Mouse (Mus musculus) hindbrain, embryonic 13.5 days (tissue): ENCODE results near the gene Gcnt1. TPM values are rescaled to one million over a fixed set of nuclear protein-coding genes. Genes with fewer than 3 reads are reported as not detected.

Source experiments
- ATAC-seq: fragments of 200-750 bp; cut with Nextera tagmentation; 2 replicates; pipeline ENCODE4 v1.8.0; 2017; ENCODE audit warnings: moderate TSS enrichment; ENCODE audit not compliant: low FRiP score
- H3K27ac ChIP-seq: fragments of 300-500 bp; sonication (generic); 2 replicates; pipeline ENCODE4 v1.5.1; 2015; ENCODE audit warnings: inconsistent platforms, mild to moderate bottlenecking, moderate library complexity
- H3K27me3 ChIP-seq: fragments of 300-500 bp; sonication (generic); 2 replicates; pipeline ENCODE4 v1.6.1; 2015; ENCODE audit warnings: mild to moderate bottlenecking, inconsistent platforms
- H3K36me3 ChIP-seq: fragments of 300-500 bp; sonication (generic); 2 replicates; pipeline ENCODE4 v1.6.1; 2015; ENCODE audit warnings: mild to moderate bottlenecking, inconsistent platforms
- H3K4me1 ChIP-seq: fragments of 300-500 bp; sonication (generic); replicated peaks from 2 replicates; pipeline ENCODE4 v1.6.1; 2015; ENCODE audit warnings: inconsistent platforms
- H3K4me2 ChIP-seq: fragments of 300-500 bp; sonication (generic); 2 replicates; pipeline ENCODE4 v1.6.1; 2015; ENCODE audit warnings: inconsistent platforms, mild to moderate bottlenecking, moderate library complexity
- H3K4me3 ChIP-seq: fragments of 300-500 bp; sonication (generic); 2 replicates; pipeline ENCODE4 v1.5.1; 2015; ENCODE audit warnings: mild to moderate bottlenecking, inconsistent platforms
- H3K9ac ChIP-seq: fragments of 300-500 bp; sonication (generic); 2 replicates; pipeline ENCODE4 v1.6.1; 2015; ENCODE audit warnings: mild to moderate bottlenecking, inconsistent platforms
- H3K9me3 ChIP-seq: fragments of 300-500 bp; sonication (generic); 2 replicates; pipeline ENCODE4 v1.6.1; 2016; ENCODE audit warnings: inconsistent platforms
- WGBS: fragments of 180-500 bp; shearing (Covaris S2); methylation state at CpG from one replicate; pipeline ENCODE4 v1.1.7; 2015; 5-methylcytosine and 5-hydroxymethylcytosine counted together
- polyA plus RNA-seq: library from polyadenylated mRNA; unstranded; fragments of >200 nt; fragmentation: Nextera tagmentation; extraction: Ambion mirVana; gene quantifications from 2 replicates; pipeline ENCODE4 v1.2.1, GENCODE M21; 2015

The Gcnt1 gene
- polyA plus RNA-seq, 1 experiment from 2014 or later, result 1.3 TPM

DNA sequence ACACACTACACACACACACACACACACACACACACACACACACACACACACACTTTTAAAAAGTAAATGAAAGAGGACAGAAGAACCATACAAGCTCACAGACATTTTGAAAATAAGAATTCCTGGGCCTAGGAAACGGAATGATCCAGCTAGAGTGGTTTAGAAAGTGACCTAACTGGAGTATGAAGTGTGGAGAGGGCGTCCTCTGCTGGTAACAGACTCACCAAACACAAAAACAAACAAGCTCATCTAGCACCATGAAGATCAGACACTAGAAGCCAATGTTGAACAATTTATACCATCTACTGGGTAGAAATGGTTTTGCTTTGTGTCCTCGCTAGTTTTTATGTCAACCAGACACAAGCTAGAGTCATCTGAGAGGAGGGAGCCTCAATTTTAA is 7.9 kb downstream of the Gcnt1 start:
- WGBS, result 35% methylated on average over 3 of the region's 3 CpGs
- Histone ChIP-seq H3K9me3 (no peaks in the 10 kb centered on the region), H3K4me2 (no peak overlapping the region), H3K9ac (no peak overlapping the region), H3K36me3 (no peaks in the 10 kb centered on the region), H3K27me3 (no peaks in the 10 kb centered on the region), H3K4me1 (no peaks in the 10 kb centered on the region), H3K27ac (no peak overlapping the region), H3K4me3 (no peak overlapping the region)
- ATAC-seq, result no peak

DNA sequence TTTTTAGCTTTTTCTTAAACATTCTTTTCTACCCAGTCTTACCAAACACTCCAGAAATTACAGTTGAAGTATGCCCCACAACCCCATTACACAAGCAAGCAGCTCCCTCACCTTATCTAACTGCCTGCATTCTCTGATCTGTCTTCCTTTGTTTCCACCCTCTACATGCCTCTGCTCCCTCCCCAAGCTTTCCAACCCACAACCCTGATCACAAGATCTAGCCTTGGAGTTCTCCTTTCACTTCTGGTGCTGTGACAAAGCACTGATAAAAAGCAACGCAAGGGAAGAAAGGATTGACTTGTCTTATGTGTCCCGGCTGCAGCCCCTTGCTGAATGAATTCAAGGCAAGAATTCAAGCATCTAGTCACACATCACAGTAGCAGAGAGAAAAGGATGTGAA is 11.5 kb downstream of the Gcnt1 start:
- Histone ChIP-seq H3K27me3 (peaks cover 14% of the 10 kb centered on the region), H3K9ac (no peak overlapping the region), H3K4me1 (peaks cover 4% of the 10 kb centered on the region), H3K9me3 (no peaks in the 10 kb centered on the region), H3K27ac (no peak overlapping the region), H3K36me3 (no peaks in the 10 kb centered on the region), H3K4me2 (no peak overlapping the region), H3K4me3 (no peak overlapping the region)
- ATAC-seq, result no peak
- 79% methylated on average over 2 of the region's 2 CpGs for WGBS

DNA sequence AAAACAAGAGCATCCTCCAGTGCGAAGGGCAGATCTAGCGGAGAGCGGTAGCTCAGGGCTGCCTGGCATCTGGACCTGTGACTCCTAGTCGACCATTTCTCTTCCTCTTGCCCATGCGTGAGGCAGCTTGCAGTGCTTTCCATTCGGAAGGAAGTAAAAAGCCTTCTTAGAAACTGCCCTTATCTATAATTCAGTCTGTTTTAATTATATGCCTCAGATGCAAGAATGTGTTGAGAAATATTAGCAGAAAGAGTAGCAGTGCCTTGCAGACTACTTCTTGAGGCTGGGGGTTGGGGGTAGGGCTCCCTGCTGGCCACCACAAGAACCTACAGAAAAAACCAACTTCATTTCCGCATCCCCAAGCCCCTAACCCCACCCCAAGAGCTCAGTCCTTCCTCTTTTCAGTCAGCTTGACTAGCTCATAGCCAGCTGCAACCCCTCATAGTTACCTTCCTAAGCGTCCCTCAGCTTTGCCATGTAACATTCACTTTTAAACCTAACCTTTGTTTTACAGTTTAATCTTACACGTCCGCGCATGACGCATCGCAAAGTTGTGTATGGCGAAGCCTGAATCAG is 13.2 kb downstream of the Gcnt1 start:
- H3K9me3 ChIP-seq, result no peaks in the 10 kb centered on the region
- WGBS, result 81% methylated on average over 14 of the region's 14 CpGs
- ATAC-seq, result no peak
- no peak overlapping the region for H3K4me3 ChIP-seq
- H3K9ac ChIP-seq, result no peak overlapping the region
- H3K4me1 ChIP-seq, result peaks cover 8% of the 10 kb centered on the region
- no peak overlapping the region for H3K4me2 ChIP-seq
- H3K36me3 ChIP-seq, result no peaks in the 10 kb centered on the region
- H3K27me3 ChIP-seq, result peaks cover 32% of the 10 kb centered on the region
- no peak overlapping the region for H3K27ac ChIP-seq

DNA sequence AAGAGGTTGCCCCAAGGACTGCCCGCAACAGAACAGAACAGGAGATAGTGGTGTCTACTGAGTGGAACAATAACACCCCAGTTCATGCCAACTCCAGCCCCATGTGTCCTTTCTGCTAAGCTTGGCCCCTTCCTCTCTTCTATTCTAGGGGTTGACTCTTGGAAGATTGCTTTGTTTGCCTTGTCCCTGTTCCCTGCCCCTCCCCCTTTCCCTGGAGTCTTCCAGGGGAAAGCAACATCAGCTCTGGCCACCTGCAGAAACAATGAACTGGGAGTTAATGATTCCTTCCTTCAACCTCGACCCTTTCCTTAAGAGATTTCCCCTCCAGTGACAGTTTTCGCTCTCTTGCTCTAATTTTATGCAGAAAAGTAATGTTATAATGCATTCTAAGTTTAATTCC is 15.3 kb downstream of the Gcnt1 start:
- 36% methylated on average over 3 of the region's 3 CpGs for WGBS
- no peak overlapping the region for H3K4me3 ChIP-seq
- H3K4me1 ChIP-seq, result peaks cover 8% of the 10 kb centered on the region
- H3K27ac ChIP-seq, result no peak overlapping the region
- no peaks in the 10 kb centered on the region for H3K36me3 ChIP-seq
- no peak for ATAC-seq
- H3K4me2 ChIP-seq, result no peak overlapping the region
- H3K9me3 ChIP-seq, result no peaks in the 10 kb centered on the region
- no peak overlapping the region for H3K9ac ChIP-seq
- H3K27me3 ChIP-seq, result peaks cover 34% of the 10 kb centered on the region

DNA sequence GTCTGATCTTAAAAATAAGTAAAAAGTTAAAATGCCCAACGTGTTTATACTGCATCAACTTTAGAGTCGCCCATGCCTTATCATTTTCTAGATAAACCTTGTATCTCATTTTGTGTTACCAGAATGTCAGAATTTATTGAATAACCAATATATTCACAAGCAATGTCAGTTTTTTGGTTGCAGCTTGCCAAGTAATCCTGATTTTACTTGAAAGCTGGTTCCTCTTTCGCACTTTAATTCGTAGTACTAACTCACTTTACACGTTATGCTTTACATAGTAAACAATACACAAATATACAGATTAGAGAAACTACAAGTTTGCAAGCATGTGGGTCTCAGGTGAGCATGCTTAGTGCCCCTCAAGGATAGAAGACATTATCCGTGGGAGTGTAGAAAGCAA is 15.7 kb downstream of the Gcnt1 start:
- 72% methylated on average over 6 of the region's 6 CpGs for WGBS
- H3K4me2 ChIP-seq, result peak overlapping the region; percentile 81; the same call in 1 of the 2 replicates
- ATAC-seq, result no peak

DNA sequence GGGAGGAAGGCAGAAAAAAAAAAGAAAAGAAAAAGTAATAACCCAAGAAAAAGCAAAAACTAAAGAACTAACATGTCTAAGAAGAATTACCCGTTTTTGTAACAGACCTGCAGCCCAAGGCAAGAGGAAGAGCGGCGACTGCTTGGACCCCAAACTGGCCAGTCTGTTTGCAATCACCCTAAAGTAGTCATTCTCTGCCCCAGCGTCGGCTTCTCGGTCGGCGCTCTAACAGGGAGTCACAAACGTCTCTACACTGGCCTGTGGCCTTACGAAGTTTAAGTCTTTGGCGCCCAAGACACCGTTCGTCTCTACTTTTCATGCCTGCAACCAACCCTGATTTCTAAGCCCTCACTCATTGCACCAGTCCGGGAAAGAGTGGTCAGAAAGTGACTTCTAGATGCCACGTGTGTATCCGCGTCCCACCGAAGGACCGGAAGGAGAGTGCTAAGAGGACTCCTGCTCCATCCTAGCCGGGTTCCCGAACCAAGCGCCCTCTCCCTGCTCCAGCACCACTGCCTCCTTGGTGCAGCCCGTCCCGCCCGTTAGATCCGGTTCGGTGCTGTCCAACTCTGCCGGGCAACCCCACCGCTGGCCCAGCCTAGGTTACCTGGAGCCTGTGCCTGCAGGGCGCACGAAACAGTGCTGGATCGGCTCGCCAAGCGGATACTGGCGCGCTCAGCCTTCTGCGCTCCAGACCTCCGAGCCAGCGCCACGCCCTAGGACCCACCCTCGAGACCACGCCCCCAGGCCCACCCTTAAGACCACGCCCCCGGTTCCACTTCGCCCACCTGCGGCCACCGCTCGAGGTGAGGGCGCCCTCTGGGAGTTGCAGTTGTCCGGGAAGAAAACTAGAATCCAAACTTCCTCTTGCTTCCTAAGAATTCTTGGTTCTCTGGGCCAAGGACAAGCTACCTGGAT is 16.4 kb downstream of the Gcnt1 start:
- ATAC-seq, result peak; percentile 75
- no peak overlapping the region for H3K9ac ChIP-seq
- WGBS, result 2% methylated on average over 50 of the region's 50 CpGs
- H3K9me3 ChIP-seq, result no peaks in the 10 kb centered on the region
- H3K27me3 ChIP-seq, result peaks cover 34% of the 10 kb centered on the region
- H3K4me2 ChIP-seq, result peak overlapping the region; percentile 81
- H3K4me1 ChIP-seq, result peaks cover 8% of the 10 kb centered on the region
- no peaks in the 10 kb centered on the region for H3K36me3 ChIP-seq
- peak overlapping the region; percentile 43 for H3K4me3 ChIP-seq
- no peak overlapping the region for H3K27ac ChIP-seq

More for the DNA sequence above, 15.7 kb downstream of the Gcnt1 start:
- Histone ChIP-seq H3K9ac (no peak overlapping the region), H3K4me3 (no peak overlapping the region), H3K27ac (no peak overlapping the region), H3K4me1 (peaks cover 8% of the 10 kb centered on the region), H3K27me3 (peaks cover 34% of the 10 kb centered on the region), H3K9me3 (no peaks in the 10 kb centered on the region), H3K36me3 (no peaks in the 10 kb centered on the region)

DNA sequence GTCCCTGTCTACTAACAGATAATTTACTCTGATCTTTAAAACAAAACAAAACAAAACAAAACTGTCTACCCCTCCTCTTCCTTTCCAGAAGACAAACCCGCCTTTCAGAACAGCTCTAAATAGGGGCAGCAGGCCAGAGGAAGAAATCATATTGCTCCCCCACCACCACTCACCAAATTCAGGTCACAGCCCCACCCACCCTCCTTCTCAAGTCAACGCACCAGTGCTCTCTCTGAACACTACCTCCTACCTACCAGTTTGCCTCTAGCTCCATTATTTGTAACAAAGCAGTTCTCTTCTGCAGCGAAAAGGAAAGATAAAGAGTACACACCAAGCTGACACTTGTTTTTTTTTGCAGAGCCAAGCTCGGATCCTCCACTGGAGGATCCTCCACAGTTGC is 17.3 kb downstream of the Gcnt1 start:
- no peak for ATAC-seq
- no peaks in the 10 kb centered on the region for H3K9me3 ChIP-seq
- no peak overlapping the region for H3K27ac ChIP-seq
- peaks cover 34% of the 10 kb centered on the region for H3K27me3 ChIP-seq
- peaks cover 8% of the 10 kb centered on the region for H3K4me1 ChIP-seq
- H3K4me2 ChIP-seq, result no peak overlapping the region
- H3K36me3 ChIP-seq, result no peaks in the 10 kb centered on the region
- H3K9ac ChIP-seq, result no peak overlapping the region
- H3K4me3 ChIP-seq, result no peak overlapping the region
- 37% methylated on average over 4 of the region's 4 CpGs for WGBS

DNA sequence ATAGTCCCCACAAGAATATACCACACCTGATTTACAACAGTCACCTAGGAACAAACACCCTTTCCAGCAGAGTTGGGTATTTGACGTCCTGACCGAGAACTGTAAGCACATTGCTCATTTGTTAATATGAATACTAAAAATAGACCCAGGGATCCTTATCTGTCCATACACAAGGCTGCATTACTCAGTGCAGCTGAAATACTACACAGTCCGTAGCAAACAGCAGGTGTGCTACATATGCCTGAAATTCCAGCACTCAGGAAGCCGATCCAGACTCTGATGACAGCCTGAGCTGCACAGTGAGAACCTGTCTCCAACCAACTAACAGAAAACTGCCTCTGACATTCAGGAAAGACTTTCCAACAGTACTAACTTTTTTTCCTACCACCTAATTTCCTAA is 17.8 kb downstream of the Gcnt1 start:
- H3K27ac ChIP-seq, result no peak overlapping the region

DNA sequence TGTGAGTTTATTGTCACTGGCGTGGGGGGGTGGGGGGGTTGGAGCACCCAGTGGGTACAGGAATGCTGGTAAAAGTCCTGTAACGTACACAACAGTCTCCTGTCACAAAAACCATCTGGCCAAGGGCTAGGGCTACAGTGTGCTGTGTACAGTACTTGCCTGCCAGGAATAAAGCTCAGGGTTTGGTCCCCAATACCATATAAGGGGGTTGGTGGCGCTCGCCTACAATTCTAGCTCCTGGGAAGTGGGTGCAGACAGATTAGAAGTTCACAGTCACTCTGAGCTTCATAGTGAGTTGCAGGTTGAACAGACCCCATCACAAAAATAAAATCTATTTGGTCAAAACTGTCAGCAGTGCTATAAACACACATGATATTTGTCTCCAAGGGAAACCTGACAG is 18.3 kb downstream of the Gcnt1 start:
- 79% methylated on average over 4 of the region's 4 CpGs for WGBS
- no peaks in the 10 kb centered on the region for H3K36me3 ChIP-seq
- peaks cover 34% of the 10 kb centered on the region for H3K27me3 ChIP-seq

More for the DNA sequence above, 17.8 kb downstream of the Gcnt1 start:
- Histone ChIP-seq H3K27me3 (peaks cover 34% of the 10 kb centered on the region), H3K9ac (no peak overlapping the region), H3K36me3 (no peaks in the 10 kb centered on the region), H3K4me1 (peaks cover 8% of the 10 kb centered on the region), H3K4me2 (no peak overlapping the region), H3K4me3 (no peak overlapping the region), H3K9me3 (no peaks in the 10 kb centered on the region)
- WGBS, result 72% methylated on average over 4 of the region's 4 CpGs
- ATAC-seq, result no peak

DNA sequence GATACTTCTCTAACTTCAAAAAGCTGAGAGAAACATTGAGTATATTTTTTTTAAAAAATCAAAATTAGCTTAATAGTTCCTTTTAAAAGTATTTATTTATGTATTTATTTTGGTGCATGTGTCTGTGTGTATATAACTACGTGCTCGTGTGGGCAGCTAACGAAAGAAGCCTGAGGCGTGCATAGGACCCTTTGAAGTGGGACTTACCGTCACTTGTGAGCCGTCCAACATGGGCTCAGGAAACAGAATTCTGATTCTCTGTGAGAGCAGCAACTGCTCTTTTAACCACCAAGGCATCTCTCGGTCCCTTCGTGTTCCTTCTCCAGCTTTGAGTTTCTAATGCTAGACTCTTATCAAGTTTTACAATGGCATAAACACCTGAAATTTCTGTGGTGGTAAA is 18.9 kb downstream of the Gcnt1 start:
- H3K27me3 ChIP-seq, result peaks cover 34% of the 10 kb centered on the region
- no peaks in the 10 kb centered on the region for H3K9me3 ChIP-seq
- WGBS, result 81% methylated on average over 8 of the region's 8 CpGs
- H3K36me3 ChIP-seq, result no peaks in the 10 kb centered on the region
- H3K9ac ChIP-seq, result no peak overlapping the region
- H3K27ac ChIP-seq, result no peak overlapping the region
- no peak for ATAC-seq
- peaks cover 8% of the 10 kb centered on the region for H3K4me1 ChIP-seq
- H3K4me2 ChIP-seq, result no peak overlapping the region
- no peak overlapping the region for H3K4me3 ChIP-seq

More for the DNA sequence above, 18.3 kb downstream of the Gcnt1 start:
- Histone ChIP-seq H3K4me2 (no peak overlapping the region), H3K9ac (no peak overlapping the region), H3K4me1 (peaks cover 8% of the 10 kb centered on the region), H3K27ac (no peak overlapping the region), H3K4me3 (no peak overlapping the region), H3K9me3 (no peaks in the 10 kb centered on the region)
- no peak for ATAC-seq

DNA sequence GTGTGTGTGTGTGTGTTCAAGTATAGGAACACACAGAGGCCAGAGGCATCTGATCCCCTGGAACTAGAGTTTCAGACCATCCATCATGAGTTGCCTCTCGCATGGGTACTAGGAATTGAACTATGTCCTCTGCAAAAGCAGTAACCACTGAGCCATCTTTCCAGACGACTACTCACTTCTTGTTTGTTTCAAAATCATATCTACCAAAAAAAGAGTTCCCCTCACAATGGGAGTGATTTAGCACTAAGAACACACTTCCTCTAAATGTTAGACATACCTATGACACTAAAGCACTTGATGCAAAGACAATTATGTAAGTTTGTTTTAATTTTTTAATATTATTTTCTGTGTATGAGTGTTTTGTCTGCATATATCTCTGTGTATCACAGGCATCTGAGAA is 24.8 kb downstream of the Gcnt1 start:
- no peak overlapping the region for H3K4me2 ChIP-seq
- no peaks in the 10 kb centered on the region for H3K9me3 ChIP-seq
- H3K36me3 ChIP-seq, result no peaks in the 10 kb centered on the region
- no peaks in the 10 kb centered on the region for H3K27me3 ChIP-seq
- no peak overlapping the region for H3K9ac ChIP-seq
- no peak overlapping the region for H3K4me3 ChIP-seq
- no peak overlapping the region for H3K27ac ChIP-seq
- ATAC-seq, result no peak
- no peaks in the 10 kb centered on the region for H3K4me1 ChIP-seq
- 89% methylated on average over 2 of the region's 2 CpGs for WGBS

DNA sequence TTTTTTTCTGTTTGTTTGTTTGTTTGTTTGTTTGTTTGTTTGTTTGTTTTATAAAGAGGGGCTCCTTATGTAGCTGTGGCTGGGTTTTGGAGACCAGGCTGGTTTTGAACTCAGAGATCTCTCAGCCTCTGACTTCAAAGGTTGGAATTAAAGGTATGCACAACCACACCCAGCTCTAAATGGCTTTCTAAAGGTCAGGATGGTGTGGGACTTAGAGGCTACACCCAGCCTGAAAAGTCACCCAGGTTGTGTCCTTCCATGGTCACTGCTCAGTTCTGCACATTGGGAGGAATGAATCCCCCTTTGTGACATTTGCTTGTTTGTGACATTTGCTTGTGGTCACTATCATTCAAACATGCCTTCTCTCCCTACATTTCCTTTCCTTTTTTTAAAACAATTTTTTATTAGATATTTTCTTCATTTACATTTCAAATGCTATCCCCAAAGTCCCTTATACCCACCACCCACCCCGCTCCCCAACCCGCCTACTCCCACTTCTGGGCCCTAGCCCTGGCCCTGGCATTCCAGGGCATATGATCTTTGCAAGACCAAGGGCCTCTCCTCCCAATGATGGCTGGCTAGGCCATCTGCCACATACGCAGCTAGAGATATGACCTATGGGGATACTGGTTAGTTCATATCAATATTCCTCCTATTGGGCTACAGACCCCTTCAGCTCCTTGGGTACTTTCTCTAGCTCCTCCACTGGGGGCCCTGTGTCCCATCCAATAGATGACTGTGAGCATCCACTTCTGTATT is 25.7 kb downstream of the Gcnt1 start:
- H3K27ac ChIP-seq, result no peak overlapping the region
- no peak for ATAC-seq
- WGBS, result 97% methylated on average over 3 of the region's 3 CpGs

More for the DNA sequence above, 25.7 kb downstream of the Gcnt1 start:
- Histone ChIP-seq H3K4me2 (no peak overlapping the region), H3K4me3 (no peak overlapping the region), H3K9ac (no peak overlapping the region), H3K9me3 (no peaks in the 10 kb centered on the region), H3K27me3 (no peaks in the 10 kb centered on the region), H3K36me3 (no peaks in the 10 kb centered on the region), H3K4me1 (no peaks in the 10 kb centered on the region)
